Mouse (Mus musculus) gastrocnemius, adult 8-10 months (tissue): ENCODE data around the gene Cd27. TPM values are rescaled to one million over a fixed set of nuclear protein-coding genes. Genes with fewer than 3 reads are reported as not detected.

Experiments used
- DNase-seq, 2 experiments: peaks; one replicate each; pipeline ENCODE4 v3.0.0; 2022; ENCODE audit warnings: low spot score in 2 of 2
- microRNA-seq: library from miRNA; unstranded; fragments of <30 nt; microRNA quantifications from one replicate; pipeline ENCODE4 v1.2.0, GENCODE M21; 2022
- total RNA-seq, 4 experiments: library from RNA; stranded (reverse); gene quantifications; 2 replicates each; pipeline ENCODE4 v1.2.4; 2022

Gene Cd27
- total RNA-seq, 4 experiments from 2014 or later, result 0.36 to 0.53 TPM; not detected in 2

DNA sequence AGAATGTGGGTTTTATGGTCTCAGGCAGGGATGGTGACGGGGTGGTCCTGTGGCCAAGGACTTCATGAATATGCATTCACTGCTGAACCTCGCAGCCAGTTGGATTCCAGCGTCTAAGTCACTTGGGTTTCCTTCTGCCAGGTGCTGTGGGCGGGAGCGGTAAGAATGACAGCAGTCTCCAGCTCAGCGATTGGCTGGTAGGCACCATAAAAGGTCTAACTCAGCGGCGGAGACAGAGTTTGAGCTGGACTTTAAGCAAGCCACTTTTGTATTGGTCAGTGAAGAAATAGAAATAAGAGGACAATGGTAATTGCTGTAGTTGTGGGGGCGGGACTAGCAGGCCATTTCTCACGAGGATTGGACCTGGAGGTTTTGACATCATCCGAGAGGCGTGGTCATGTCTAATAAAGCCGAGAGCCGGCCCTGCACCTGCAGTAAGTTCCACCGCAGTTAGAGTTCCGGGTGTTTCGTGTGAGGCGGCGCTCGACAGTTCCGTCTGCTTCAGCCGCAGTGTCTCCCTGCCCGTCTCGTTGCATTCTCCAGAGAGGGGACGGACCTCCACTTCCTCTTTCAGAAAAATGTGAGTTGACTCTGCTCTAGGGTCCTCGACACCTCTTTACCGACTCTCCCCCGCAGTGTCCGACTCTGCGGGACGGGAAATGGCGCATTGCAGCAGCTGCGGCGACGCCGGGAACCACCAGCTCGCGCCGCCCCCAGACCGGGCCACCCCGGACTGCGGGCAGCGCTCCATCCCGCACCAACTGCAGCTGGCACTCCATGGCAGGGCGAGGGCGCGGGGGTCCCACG lies 21.5 kb downstream of the Cd27 start, which contains the start of gene Vamp1:
TSS of gene Vamp1 (plus strand) at position 404 of the 807 bp plus-strand sequence.
- peak; percentile 91 for DNase-seq

GRCm38 (mm10) chr6:125213715-125214114 lies 23.1 kb downstream of the Cd27 start:
- DNase-seq, result no peak

- no peak for DNase-seq
Observed at GRCm38 (mm10) chr6:125213129-125213528, 23.7 kb downstream of the Cd27 start.

GRCm38 (mm10) chr6:125212621-125213020 lies 24.2 kb downstream of the Cd27 start:
- DNase-seq, result no peak

DNA sequence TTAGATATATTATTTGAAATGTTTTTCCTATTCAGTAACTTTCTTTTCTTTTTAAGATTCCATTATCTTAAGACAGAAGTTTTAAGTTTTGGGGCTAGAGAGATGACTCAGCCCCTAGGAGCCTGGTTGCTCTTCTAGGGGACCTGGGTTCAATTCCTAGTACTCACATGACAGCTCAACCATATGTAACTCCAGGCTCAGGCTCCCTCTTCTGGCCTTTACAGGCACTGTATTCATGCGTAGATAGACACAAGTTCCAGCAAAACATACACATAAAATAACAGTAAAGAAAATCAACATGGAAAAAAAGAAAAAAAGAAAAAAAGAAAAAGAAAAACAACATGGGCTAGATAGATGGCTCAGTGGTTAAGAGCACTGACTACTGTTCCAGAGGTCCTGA lies 26.4 kb downstream of the Cd27 start:
- DNase-seq, result no peak

DNA sequence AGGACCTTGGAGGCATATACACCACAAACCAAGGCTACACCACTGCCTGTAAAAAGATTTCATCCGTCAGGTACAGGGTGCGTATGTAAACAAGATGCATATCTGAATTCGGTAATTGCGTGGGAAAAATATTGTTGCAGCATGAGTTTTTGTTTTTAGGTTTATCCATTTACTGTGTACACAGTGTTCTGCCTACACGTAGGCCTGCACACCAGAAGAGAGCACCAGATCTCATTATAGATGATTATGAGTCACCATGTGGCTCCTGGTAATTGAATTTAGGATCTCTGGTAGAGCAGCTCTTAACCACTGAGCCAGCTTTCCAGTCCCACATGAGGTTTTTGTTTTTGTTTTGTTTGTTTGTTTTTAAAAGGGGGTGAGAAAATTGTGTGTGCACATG lies 39.6 kb downstream of the Cd27 start:
- DNase-seq, result no peak

- no peak for DNase-seq
Observed at GRCm38 (mm10) chr6:125196301-125196700, 40.5 kb downstream of the Cd27 start.

- no peak for DNase-seq
Observed at GRCm38 (mm10) chr6:125195541-125196075, 41.2 kb downstream of the Cd27 start.

- no peak for DNase-seq
Observed at GRCm38 (mm10) chr6:125193390-125193789, 43.4 kb downstream of the Cd27 start.

DNA sequence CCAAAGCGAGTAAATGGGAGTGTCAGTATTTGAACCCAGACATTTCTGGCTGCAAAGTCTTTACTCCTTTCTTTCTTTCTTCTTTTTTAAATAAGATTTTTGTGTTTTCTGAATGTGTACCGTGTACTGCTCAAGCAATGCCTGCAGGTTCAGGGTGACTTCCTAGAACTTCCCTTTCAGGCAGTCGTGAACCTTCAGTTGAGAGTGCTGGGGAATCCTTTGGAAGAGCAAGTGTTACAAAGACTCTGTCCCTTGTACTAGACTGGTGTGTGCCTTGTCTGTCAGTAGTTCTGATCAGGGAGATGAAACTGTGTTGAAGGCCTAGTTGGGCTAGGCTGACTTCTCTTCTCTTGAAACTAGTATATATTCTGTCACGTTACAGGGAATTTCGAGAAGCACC lies 44.0 kb downstream of the Cd27 start:
- no peak for DNase-seq

DNA sequence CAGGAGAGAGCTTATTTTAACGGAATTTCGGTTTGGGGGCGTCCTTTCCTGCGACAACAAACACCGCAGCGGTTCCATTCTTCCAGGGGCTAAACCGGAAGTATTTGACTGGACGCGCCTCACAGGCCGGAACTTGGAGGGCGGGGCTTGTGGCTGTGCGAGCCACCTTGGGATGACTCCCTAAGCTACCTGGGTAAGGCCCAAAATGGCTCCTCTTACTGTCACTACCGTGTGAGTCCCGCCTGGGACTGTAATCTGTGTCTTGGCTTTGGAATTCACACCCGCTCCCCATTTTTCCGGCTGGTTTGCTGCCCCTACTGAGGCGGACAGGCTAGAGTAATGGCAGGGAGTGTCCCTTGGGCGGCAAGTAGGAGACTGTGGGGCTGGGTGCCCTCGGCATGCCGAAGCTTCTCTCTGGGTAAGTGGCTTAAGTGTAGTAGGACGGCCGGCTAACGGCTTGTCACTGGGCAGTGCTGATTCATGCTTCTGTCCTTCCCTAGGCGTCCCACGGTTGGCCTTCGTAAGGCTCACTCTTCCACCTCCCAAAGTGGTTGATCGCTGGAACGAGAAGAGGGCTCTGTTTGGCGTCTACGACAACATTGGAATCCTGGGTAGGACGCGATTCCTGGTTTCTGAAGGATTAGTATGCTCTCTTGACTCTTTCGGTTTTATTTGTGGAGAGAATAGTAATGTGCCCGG lies 44.6 kb downstream of the Cd27 start:
- DNase-seq, result peak; percentile 84 to 90

- DNase-seq, result peak; percentile 95 to 96
Observed at GRCm38 (mm10) chr6:125191332-125192015, 45.3 kb downstream of the Cd27 start, which contains the start of the genes Ncapd2 and Mrpl51. Ncapd2 (minus strand) TSS chr6:125191701. Mrpl51 (plus strand) TSS chr6:125191801.

DNA sequence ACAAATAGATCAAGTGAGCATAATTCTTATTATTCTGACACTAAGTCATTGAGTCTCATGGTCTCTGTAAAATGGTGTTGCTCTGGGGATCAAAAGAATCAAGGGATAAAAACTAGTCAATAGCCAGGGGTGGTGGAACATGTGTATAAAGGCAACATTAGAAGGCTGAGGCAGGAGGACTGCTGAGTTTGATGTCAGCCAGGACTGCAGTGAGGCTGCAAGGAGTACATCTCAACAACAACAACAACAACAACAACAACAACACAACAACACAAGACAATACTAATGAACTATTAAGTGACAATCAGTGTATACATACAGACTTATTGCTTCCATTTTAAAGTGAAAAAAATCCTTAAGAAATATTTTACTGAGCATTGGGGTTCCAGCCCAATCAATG lies 46.0 kb downstream of the Cd27 start:
- DNase-seq, result no peak

GRCm38 (mm10) chr6:125186203-125186602 lies 50.6 kb downstream of the Cd27 start:
- DNase-seq, result no peak

Small RNAs within 50 kb of the gene (microRNA-seq; reads per million reads assigned to microRNA genes)
- not detected for gene Mir3098
- gene Mir8113, result not detected

Other genes with a start within 250 kb of the Cd27 start
- gene Pianp, start 240.3 kb downstream of the Cd27 start, total RNA-seq, result under 1 TPM in 3 of 4 experiments, not detected in 1; 0.19 to 0.70 (median 0.36) TPM
- 10 to 100 TPM; 24.3 to 29.7 (median 27.4) TPM for gene Zfp384, start 227.9 kb downstream of the Cd27 start, total RNA-seq
- 10 to 100 TPM; 19.8 to 22.3 (median 20.7) TPM for gene Ing4, start 197.2 kb downstream of the Cd27 start, total RNA-seq
- 1 to 10 TPM in 3 of 4 experiments, under 1 TPM in 1; 0.97 to 2.5 (median 1.5) TPM for gene Acrbp, start 187.3 kb downstream of the Cd27 start, total RNA-seq
- gene Lpar5, start 169.1 kb downstream of the Cd27 start, total RNA-seq, result under 1 TPM in 1 of 4 experiments, not detected in 3; 0.20 TPM
- 10 to 100 TPM; 72.6 to 77.3 (median 74.3) TPM for gene Chd4, start 141.0 kb downstream of the Cd27 start, total RNA-seq
- 10 to 100 TPM; 16.3 to 21.1 (median 19.0) TPM for gene Nop2, start 105.1 kb downstream of the Cd27 start, total RNA-seq
- 1 to 10 TPM; 6.6 to 8.9 (median 7.5) TPM for gene Iffo1, start 91.8 kb downstream of the Cd27 start, total RNA-seq
- over 10,000 TPM; 10,104 to 14,130 (median 11,228) TPM for gene Gapdh, start 70.5 kb downstream of the Cd27 start, total RNA-seq
- gene Ncapd2, start 45.3 kb downstream of the Cd27 start, total RNA-seq, result 10 to 100 TPM in 2 of 4 experiments, 1 to 10 TPM in 2; 7.3 to 14.0 (median 9.1) TPM
- gene Mrpl51, start 45.2 kb downstream of the Cd27 start, total RNA-seq, result 100 to 1,000 TPM; 224 to 255 (median 228) TPM
- gene Vamp1, start 21.5 kb downstream of the Cd27 start, total RNA-seq, result 10 to 100 TPM; 15.1 to 16.8 (median 15.5) TPM
- 1 to 10 TPM; 1.6 to 2.3 (median 2.0) TPM for gene Tapbpl, start 5.2 kb downstream of the Cd27 start, total RNA-seq
- not detected for gene Tuba3a, start 49.0 kb upstream of the Cd27 start, total RNA-seq
- 10 to 100 TPM; 14.7 to 19.7 (median 19.3) TPM for gene Ltbr, start 76.9 kb upstream of the Cd27 start, total RNA-seq
- under 1 TPM; 0.17 to 0.19 (median 0.17) TPM for gene Scnn1a, start 83.6 kb upstream of the Cd27 start, total RNA-seq
- 10 to 100 TPM; 13.1 to 22.3 (median 16.3) TPM for gene Tnfrsf1a, start 112.4 kb upstream of the Cd27 start, total RNA-seq
- not detected for gene Plekhg6, start 143.8 kb upstream of the Cd27 start, total RNA-seq